Mouse (Mus musculus) MEL (cell line): ENCODE data around the gene Hexim2. TPM values are rescaled to one million over a fixed set of nuclear protein-coding genes. Genes with fewer than 3 reads are reported as not detected.

Source experiments
- DNase-seq: peaks from one replicate; pipeline ENCODE4 v3.0.0; 2011; ENCODE audit warnings: low read depth, low spot score
- H3K27ac ChIP-seq: 2 replicates; pipeline ENCODE4 v1.5.1; 2012; ENCODE audit warnings: low read depth, mild to moderate bottlenecking, control low read depth, low read length, moderate library complexity; ENCODE audit not compliant: control insufficient read depth
- H3K27me3 ChIP-seq, 2 experiments: fragments of 150-350 bp in 1 of 2; sonication (generic) in 1 of 2; 2 replicates each; pipeline ENCODE4 v1.6.1; 2012; ENCODE audit warnings: low read length in 2 of 2, mild to moderate bottlenecking in 2 of 2, improper control_type of control experiment in 1 of 2, moderate library complexity in 1 of 2; ENCODE audit not compliant: insufficient read depth in 2 of 2, control insufficient read depth in 1 of 2
- H3K36me3 ChIP-seq, 2 experiments: 2 replicates each; pipeline ENCODE4 v1.6.1; 2012 to 2014; ENCODE audit warnings: low read length in 2 of 2, improper control_type of control experiment in 1 of 2, inconsistent platforms in 1 of 2, mild to moderate bottlenecking in 1 of 2; ENCODE audit not compliant: insufficient read depth in 2 of 2, control insufficient read depth in 1 of 2
- H3K4me1 ChIP-seq, 2 experiments: fragments of 150-350 bp in 1 of 2; sonication (generic) in 1 of 2; 2 replicates each; pipeline ENCODE4 v1.6.1; 2012; ENCODE audit warnings: low read length in 2 of 2, improper control_type of control experiment in 1 of 2, mild to moderate bottlenecking in 1 of 2; ENCODE audit not compliant: insufficient read depth in 2 of 2, control insufficient read depth in 1 of 2
- H3K4me3 ChIP-seq, 2 experiments: fragments of 150-350 bp in 1 of 2; sonication (generic) in 1 of 2; 2 replicates each; pipeline ENCODE4 v1.5.1; 2012; ENCODE audit warnings: low read depth in 2 of 2, low read length in 2 of 2, mild to moderate bottlenecking in 2 of 2, moderate library complexity in 2 of 2, control low read depth in 1 of 2, improper control_type of control experiment in 1 of 2; ENCODE audit not compliant: control insufficient read depth in 1 of 2, insufficient read depth in 1 of 2
- H3K79me2 ChIP-seq: 2 replicates; pipeline ENCODE4 v1.6.1; 2012; ENCODE audit warnings: mild to moderate bottlenecking, low read length, moderate library complexity; ENCODE audit not compliant: control insufficient read depth, poor library complexity, insufficient read depth
- H3K9ac ChIP-seq: 2 replicates; pipeline ENCODE4 v1.6.1; 2012; ENCODE audit warnings: low read depth, mild to moderate bottlenecking, control low read depth, low read length, moderate library complexity; ENCODE audit not compliant: control insufficient read depth, poor library complexity, severe bottlenecking
- H3K9me3 ChIP-seq: fragments of 150-350 bp; sonication (generic); replicated peaks from 2 replicates; pipeline ENCODE4 v1.6.1; 2012; ENCODE audit warnings: mild to moderate bottlenecking, low read length, improper control_type of control experiment, moderate library complexity; ENCODE audit not compliant: insufficient read depth
- CHD1 ChIP-seq: IDR thresholded peaks from 2 replicates; pipeline ENCODE4 v1.6.1; 2012; ENCODE audit warnings: low read depth, mild to moderate bottlenecking, inconsistent platforms, low read length, improper control_type of control experiment
- CHD2 ChIP-seq: IDR thresholded peaks from 2 replicates; pipeline ENCODE4 v1.6.1; 2011; ENCODE audit warnings: low read length, improper control_type of control experiment
- CTCF ChIP-seq, 3 experiments: IDR thresholded peaks in 2 of 3; conservative IDR thresholded peaks in 1 of 3; 2 replicates each; pipeline ENCODE4 v1.5.1; 2011 to 2012; ENCODE audit warnings: low read length in 3 of 3, low read depth in 2 of 3, mild to moderate bottlenecking in 2 of 3, improper control_type of control experiment in 1 of 3, inconsistent platforms in 1 of 3, mixed read lengths in 1 of 3, moderate library complexity in 1 of 3; ENCODE audit not compliant: control insufficient read depth in 1 of 3, insufficient read depth in 1 of 3, poor library complexity in 1 of 3, severe bottlenecking in 1 of 3
- E2F4 ChIP-seq: IDR thresholded peaks from 2 replicates; pipeline ENCODE4 v1.6.1; 2011; ENCODE audit warnings: low read depth, low read length, improper control_type of control experiment, borderline replicate concordance
- ELF1 ChIP-seq: IDR thresholded peaks from 2 replicates; pipeline ENCODE4 v1.6.1; 2014; ENCODE audit warnings: low read depth, mild to moderate bottlenecking, inconsistent platforms, low read length, improper control_type of control experiment, moderate library complexity
- EP300 ChIP-seq, 2 experiments: IDR thresholded peaks; 2 replicates each; pipeline ENCODE4 v1.6.1; 2011; ENCODE audit warnings: improper control_type of control experiment in 2 of 2, low read length in 2 of 2, low read depth in 1 of 2, mild to moderate bottlenecking in 1 of 2
- ETS1 ChIP-seq: IDR thresholded peaks from 2 replicates; pipeline ENCODE4 v1.6.1; 2012; ENCODE audit warnings: low read depth, mild to moderate bottlenecking, inconsistent platforms, low read length, improper control_type of control experiment, moderate library complexity
- GABPA ChIP-seq: IDR thresholded peaks from 2 replicates; pipeline ENCODE4 v1.6.1; 2012; ENCODE audit warnings: low read depth, mild to moderate bottlenecking, inconsistent platforms, low read length, improper control_type of control experiment, moderate library complexity
- GATA1 ChIP-seq: IDR thresholded peaks from 2 replicates; pipeline ENCODE4 v1.6.1; 2011; ENCODE audit warnings: low read depth, low read length, improper control_type of control experiment
- HCFC1 ChIP-seq: IDR thresholded peaks from 2 replicates; pipeline ENCODE4 v1.6.1; 2012; ENCODE audit warnings: low read depth, mild to moderate bottlenecking, inconsistent platforms, low read length, improper control_type of control experiment, moderate library complexity
- JUND ChIP-seq: IDR thresholded peaks from 2 replicates; pipeline ENCODE4 v1.6.1; 2011; ENCODE audit warnings: low read depth, mild to moderate bottlenecking, improper control_type of control experiment, low read length
- MAFK ChIP-seq: IDR thresholded peaks from 2 replicates; pipeline ENCODE4 v1.6.1; 2011; ENCODE audit warnings: low read depth, mild to moderate bottlenecking, low read length, improper control_type of control experiment, borderline replicate concordance
- MAZ ChIP-seq: IDR thresholded peaks from 2 replicates; pipeline ENCODE4 v1.6.1; 2012; ENCODE audit warnings: low read depth, mild to moderate bottlenecking, inconsistent platforms, low read length, improper control_type of control experiment
- MXI1 ChIP-seq: IDR thresholded peaks from 2 replicates; pipeline ENCODE4 v1.6.1; 2011; ENCODE audit warnings: mild to moderate bottlenecking, low read depth, low read length, improper control_type of control experiment
- NELFE ChIP-seq: IDR thresholded peaks from 2 replicates; pipeline ENCODE4 v1.6.1; 2011; ENCODE audit warnings: low read depth, low read length, improper control_type of control experiment
- POLR2A ChIP-seq, 2 experiments: IDR thresholded peaks; 2 replicates each; pipeline ENCODE4 v1.6.1; 2011 to 2012; ENCODE audit warnings: low read length in 2 of 2, mild to moderate bottlenecking in 2 of 2, control low read depth in 1 of 2, improper control_type of control experiment in 1 of 2, low read depth in 1 of 2, moderate library complexity in 1 of 2; ENCODE audit not compliant: control insufficient read depth in 1 of 2, insufficient read depth in 1 of 2, poor library complexity in 1 of 2
- RAD21 ChIP-seq: IDR thresholded peaks from 2 replicates; pipeline ENCODE4 v1.6.1; 2011; ENCODE audit warnings: mild to moderate bottlenecking, low read depth, low read length, improper control_type of control experiment
- SIN3A ChIP-seq: IDR thresholded peaks from 2 replicates; pipeline ENCODE4 v1.6.1; 2012; ENCODE audit warnings: low read length, improper control_type of control experiment, inconsistent platforms
- SMC3 ChIP-seq: IDR thresholded peaks from 2 replicates; pipeline ENCODE4 v1.6.1; 2011; ENCODE audit warnings: low read depth, low read length, improper control_type of control experiment
- TAL1 ChIP-seq: IDR thresholded peaks from 2 replicates; pipeline ENCODE4 v1.6.1; 2012; ENCODE audit warnings: mild to moderate bottlenecking, inconsistent platforms, low read length, moderate library complexity, mixed read lengths
- USF2 ChIP-seq, 2 experiments: IDR thresholded peaks; 2 replicates each; pipeline ENCODE4 v1.6.1; 2011 to 2012; ENCODE audit warnings: improper control_type of control experiment in 2 of 2, low read length in 2 of 2, borderline replicate concordance in 1 of 2, inconsistent platforms in 1 of 2, low read depth in 1 of 2, mild to moderate bottlenecking in 1 of 2; ENCODE audit not compliant: insufficient read depth in 1 of 2
- ZC3H11A ChIP-seq: IDR thresholded peaks from 2 replicates; pipeline ENCODE4 v1.6.1; 2012; ENCODE audit warnings: low read depth, mild to moderate bottlenecking, inconsistent platforms, low read length, improper control_type of control experiment
- ZNF384 ChIP-seq: IDR thresholded peaks from 2 replicates; pipeline ENCODE4 v1.6.1; 2012; ENCODE audit warnings: low read depth, mild to moderate bottlenecking, inconsistent platforms, low read length, improper control_type of control experiment
- polyA plus RNA-seq, 2 experiments: library from polyadenylated mRNA; stranded (reverse) in 1 of 2; unstranded in 1 of 2; fragments of >175 nt in 1 of 2; fragments of >200 nt in 1 of 2; gene quantifications; 2 replicates each; pipeline versions ENCODE4 v1.2.1 to v1.2.4; 2012; ENCODE audit warnings: low replicate concordance in 2 of 2, low read depth in 1 of 2; ENCODE audit not compliant: insufficient read length in 2 of 2, insufficient read depth in 1 of 2, missing spikeins in 1 of 2
- total RNA-seq: library from RNA; depleted of rRNA; stranded (reverse); fragments of 300-350 nt; gene quantifications from 2 replicates; pipeline ENCODE4 v1.2.3, GENCODE M21; 2012

The Hexim2 gene
- total and polyA plus RNA-seq, 3 experiments, result 12.3 to 12.5 TPM; not detected in 1

- Histone ChIP-seq H3K9me3 (no peaks in the 10 kb centered on the region), H3K79me2 (no peaks in the 10 kb centered on the region), H3K4me3 (no peak overlapping the region), H3K9ac (no peak overlapping the region), H3K27me3 (no peaks in the 10 kb centered on the region), H3K36me3 (peaks cover 0 to 3% of the 10 kb centered on the region in 2 experiments; a peak in 1 of 4 replicates), H3K27ac (no peak overlapping the region), H3K4me1 (peaks cover 0 to 5% of the 10 kb centered on the region in 2 experiments; a peak in 1 of 4 replicates)
- no peak for TF ChIP-seq USF2 (IDR thresholded peaks at IDR 0.05; ENCODE audit: borderline replicate concordance in 1 of 2, insufficient read depth in 1 of 2, low read depth in 1 of 2, low read length in 2 of 2)
- TF ChIP-seq SIN3A, result no peak
- TF ChIP-seq SMC3, result peak; percentile 72
- TF ChIP-seq RAD21, result peak; percentile 72
- TF ChIP-seq GATA1, result no peak
- TF ChIP-seq ELF1, result 0 out of 2 replicates have a peak, but pooled peaks have one; percentile 28
- no peak for TF ChIP-seq GABPA
- no peak for TF ChIP-seq CHD2
- TF ChIP-seq ZNF384, result peak; percentile 90
- peak; percentile 69 to 82 (median 73) for TF ChIP-seq CTCF (IDR thresholded peaks at IDR 0.05 in 2 of 3, conservative IDR thresholded peaks at IDR 0.05 in 1 of 3; ENCODE audit: control insufficient read depth in 1 of 3, insufficient read depth in 1 of 3, low read depth in 2 of 3, low read length in 3 of 3, poor library complexity in 1 of 3, severe bottlenecking in 1 of 3)
- TF ChIP-seq TAL1, result no peak
- no peak for TF ChIP-seq E2F4
- TF ChIP-seq POLR2A (IDR thresholded peaks at IDR 0.05; ENCODE audit: control insufficient read depth in 1 of 2, insufficient read depth in 1 of 2, low read depth in 1 of 2, low read length in 2 of 2, poor library complexity in 1 of 2), result no peak
- TF ChIP-seq ZC3H11A, result peak; percentile 71
- peak; percentile 80 for DNase-seq
Measured at GRCm38 (mm10) chr11:103162132-103162531, 29.9 kb downstream of the Hexim2 start.

GRCm38 (mm10) chr11:103164391-103164790, 32.2 kb downstream of the Hexim2 start:
- TF ChIP-seq GATA1, result peak; percentile 77
- TF ChIP-seq HCFC1, result peak; percentile 66; the same call in 1 of the 2 replicates
- TF ChIP-seq CHD2, result no peak
- no peak for TF ChIP-seq NELFE
- TF ChIP-seq MXI1, result peak; percentile 43
- TF ChIP-seq ELF1, result 0 out of 2 replicates have a peak, but pooled peaks have one; percentile 38
- TF ChIP-seq JUND, result no peak
- TF ChIP-seq CHD1, result no peak
- TF ChIP-seq ETS1, result 0 out of 2 replicates have a peak, but pooled peaks have one; percentile 33
- TF ChIP-seq MAZ, result 0 out of 2 replicates have a peak, but pooled peaks have one; percentile 47
- TF ChIP-seq MAFK, result no peak
- TF ChIP-seq SIN3A, result peak; percentile 88
- TF ChIP-seq EP300 (IDR thresholded peaks at IDR 0.05; ENCODE audit: low read depth in 1 of 2, low read length in 2 of 2), result 0 out of 4 replicates have a peak, but pooled peaks of 1 of the 2 experiments have one; percentile 20
- H3K9me3 ChIP-seq, result no peaks in the 10 kb centered on the region
- peak; percentile 90 for DNase-seq
- H3K4me1 ChIP-seq, result peaks cover 0 to 4% of the 10 kb centered on the region in 2 experiments; a peak in 1 of 4 replicates
- no peak overlapping the region for H3K9ac ChIP-seq
- no peaks in the 10 kb centered on the region for H3K27me3 ChIP-seq
- H3K36me3 ChIP-seq, result peaks cover 0 to 3% of the 10 kb centered on the region in 2 experiments; a peak in 1 of 4 replicates
- no peaks in the 10 kb centered on the region for H3K79me2 ChIP-seq
- H3K27ac ChIP-seq, result no peak overlapping the region
- peak overlapping the region; percentile 10 to 24; a peak in 3 of 4 replicates for H3K4me3 ChIP-seq
